Mouse (Mus musculus) ES-E14 (cell line): ENCODE data around the gene Wdr64. TPM values are rescaled to one million over a fixed set of nuclear protein-coding genes. Genes with fewer than 3 reads are reported as not detected.

Experiments
- DNase-seq: peaks from one replicate; pipeline ENCODE4 v3.0.0-alpha.2; 2013; ENCODE audit warnings: low read depth, low spot score
- H3K27ac ChIP-seq: 2 replicates; pipeline ENCODE4 v1.5.1; 2012; ENCODE audit warnings: low read depth, mild to moderate bottlenecking, low read length, moderate library complexity, mixed read lengths; ENCODE audit not compliant: poor library complexity, insufficient read depth, severe bottlenecking
- H3K36me3 ChIP-seq: 2 replicates; pipeline ENCODE4 v1.6.1; 2012; ENCODE audit warnings: mild to moderate bottlenecking, low read length, moderate library complexity, mixed read lengths; ENCODE audit not compliant: control insufficient read depth, poor library complexity, insufficient read depth, severe bottlenecking
- H3K4me1 ChIP-seq, 2 experiments: fragments of 150-350 bp in 1 of 2; sonication (generic) in 1 of 2; 2 replicates each; pipeline ENCODE4 v1.6.1; 2012; ENCODE audit warnings: low read length in 2 of 2, mild to moderate bottlenecking in 1 of 2, mixed read lengths in 1 of 2; ENCODE audit not compliant: control insufficient read depth in 2 of 2, insufficient read depth in 2 of 2, poor library complexity in 1 of 2
- H3K4me3 ChIP-seq, 2 experiments: fragments of 150-350 bp in 1 of 2; sonication (generic) in 1 of 2; 2 replicates each; pipeline ENCODE4 v1.5.1; 2012; ENCODE audit warnings: low read length in 2 of 2, low read depth in 1 of 2, mild to moderate bottlenecking in 1 of 2, mixed read lengths in 1 of 2; ENCODE audit not compliant: insufficient read depth in 1 of 2, poor library complexity in 1 of 2, severe bottlenecking in 1 of 2
- H3K9ac ChIP-seq: 2 replicates; pipeline ENCODE4 v1.6.1; 2012; ENCODE audit warnings: low read depth, mild to moderate bottlenecking, low read length, mixed read lengths; ENCODE audit not compliant: poor library complexity, insufficient read depth, severe bottlenecking
- H3K9me3 ChIP-seq: fragments of 150-350 bp; sonication (generic); 2 replicates; pipeline ENCODE4 v1.6.1; 2012; ENCODE audit warnings: low read depth, mild to moderate bottlenecking, low read length; ENCODE audit not compliant: control insufficient read depth, insufficient read depth
- CHD2 ChIP-seq: IDR thresholded peaks from 2 replicates; pipeline ENCODE4 v1.6.1; 2014; ENCODE audit warnings: mild to moderate bottlenecking, low read depth, low read length, inconsistent platforms
- HCFC1 ChIP-seq: IDR thresholded peaks from 2 replicates; pipeline ENCODE4 v1.6.1; 2012; ENCODE audit warnings: low read length, inconsistent platforms, borderline replicate concordance; ENCODE audit not compliant: insufficient read depth
- MAFK ChIP-seq: IDR thresholded peaks from 2 replicates; pipeline ENCODE4 v1.6.1; 2014; ENCODE audit warnings: mild to moderate bottlenecking, low read depth, low read length, inconsistent platforms; ENCODE audit not compliant: insufficient read depth
- ZC3H11A ChIP-seq: IDR thresholded peaks from 2 replicates; pipeline ENCODE4 v1.6.1; 2012; ENCODE audit warnings: low read depth, mild to moderate bottlenecking, inconsistent platforms, low read length, borderline replicate concordance
- ZNF384 ChIP-seq: IDR thresholded peaks from 2 replicates; pipeline ENCODE4 v1.6.1; 2012; ENCODE audit warnings: low read depth, low read length, inconsistent platforms
- in situ Hi-C, 2 experiments: fragments of 600-800 bp; cut with MboI; formaldehyde crosslinking; loops; one replicate each; pipeline ENCODE4 v1.15.1; 2025; ENCODE audit warnings: low sequenced_read_pairs in 2 of 2, inconsistent platforms in 1 of 2; ENCODE audit not compliant: unreplicated experiment in 2 of 2
- total RNA-seq: library from RNA; depleted of rRNA; stranded (reverse); fragments of 300-350 nt; gene quantifications from 2 replicates; pipeline ENCODE4 v1.2.3, GENCODE M21; 2012

The Wdr64 gene
- total RNA-seq, 1 experiment, result 0.94 TPM

GRCm38 (mm10) chr1:175670042-175670441 is 28.4 kb upstream of the Wdr64 start:
- DNase-seq, result no peak
- Histone ChIP-seq H3K36me3 (no peaks in the 10 kb centered on the region), H3K9ac (no peak overlapping the region), H3K4me1 (peaks cover 0 to 2% of the 10 kb centered on the region in 2 experiments; a peak in 1 of 4 replicates), H3K4me3 (no peak overlapping the region), H3K27ac (no peak overlapping the region), H3K9me3 (no peaks in the 10 kb centered on the region)
- in situ Hi-C loops, result no loop called here
- TF ChIP-seq MAFK (peak; percentile 33; the same call in 1 of the 2 replicates), ZC3H11A (no peak)

GRCm38 (mm10) chr1:175671626-175672025 is 26.8 kb upstream of the Wdr64 start:
- DNase-seq, result no peak
- H3K4me3 ChIP-seq, result no peak overlapping the region
- H3K4me1 ChIP-seq, result peaks cover 0 to 2% of the 10 kb centered on the region in 2 experiments; a peak in 1 of 4 replicates
- H3K27ac ChIP-seq, result no peak overlapping the region
- no peaks in the 10 kb centered on the region for H3K36me3 ChIP-seq
- H3K9me3 ChIP-seq, result no peaks in the 10 kb centered on the region
- in situ Hi-C loops, result no loop called here
- H3K9ac ChIP-seq, result no peak overlapping the region
- TF ChIP-seq ZNF384, result no peak
- TF ChIP-seq ZC3H11A, result no peak
- TF ChIP-seq CHD2, result no peak
- TF ChIP-seq HCFC1, result no peak
- TF ChIP-seq MAFK, result no peak

GRCm38 (mm10) chr1:175673563-175674325 is 24.6 kb upstream of the Wdr64 start:
- in situ Hi-C loops, result no loop called here
- TF ChIP-seq MAFK, result no peak
- H3K4me1 ChIP-seq, result peaks cover 0 to 2% of the 10 kb centered on the region in 2 experiments; a peak in 1 of 4 replicates
- H3K27ac ChIP-seq, result no peak overlapping the region
- H3K9ac ChIP-seq, result no peak overlapping the region
- H3K9me3 ChIP-seq, result no peaks in the 10 kb centered on the region
- no peaks in the 10 kb centered on the region for H3K36me3 ChIP-seq
- DNase-seq, result no peak
- H3K4me3 ChIP-seq, result no peak overlapping the region

- DNase-seq, result no peak
- Histone ChIP-seq H3K4me1 (peaks cover 0 to under 1% of the 10 kb centered on the region in 2 experiments; a peak in 1 of 4 replicates), H3K9ac (no peak overlapping the region), H3K4me3 (no peak overlapping the region), H3K9me3 (no peaks in the 10 kb centered on the region), H3K27ac (no peak overlapping the region), H3K36me3 (no peaks in the 10 kb centered on the region)
- in situ Hi-C loops, result no loop called here
- TF ChIP-seq HCFC1, result no peak
Measured at GRCm38 (mm10) chr1:175675116-175675515, 23.3 kb upstream of the Wdr64 start.

GRCm38 (mm10) chr1:175677459-175677858 is 20.9 kb upstream of the Wdr64 start:
- H3K36me3 ChIP-seq, result no peaks in the 10 kb centered on the region
- no peaks in the 10 kb centered on the region for H3K9me3 ChIP-seq
- no peak overlapping the region for H3K27ac ChIP-seq
- no peak overlapping the region for H3K9ac ChIP-seq
- in situ Hi-C loops, result no loop called here
- H3K4me1 ChIP-seq, result no peaks in the 10 kb centered on the region
- H3K4me3 ChIP-seq, result no peak overlapping the region
- no peak for DNase-seq
- no peak for TF ChIP-seq CHD2
